Mouse (Mus musculus): Measurements from ENCODE around the gene Rtn3.
A peak's percentile ranks its signal among the peaks of the same experiment; 100 is the strongest.
"Not testable (repeated sequence)": the region's sequence is repeated elsewhere in the genome, so short reads cannot be mapped to it uniquely, and the experiment has no call there.

Gene Rtn3

GRCm38 (mm10) chr19:7421602-7422591 lies 61.2 kb downstream of the Rtn3 start:
- peak; percentile 70 for DNase-seq

- DNase-seq = no peak
Observed at GRCm38 (mm10) chr19:7420841-7421601, 62.1 kb downstream of the Rtn3 start.

GRCm38 (mm10) chr19:7420108-7420507 lies 63.0 kb downstream of the Rtn3 start:
- DNase-seq = no peak

- DNase-seq = no peak
Observed at GRCm38 (mm10) chr19:7419134-7419533, 63.9 kb downstream of the Rtn3 start.

- peak; percentile 64 for DNase-seq
Observed at GRCm38 (mm10) chr19:7417911-7418849, 64.9 kb downstream of the Rtn3 start.

GRCm38 (mm10) chr19:7416834-7417735 lies 66.0 kb downstream of the Rtn3 start, which contains the start of gene 2700081O15Rik:
Gene 2700081O15Rik (plus strand): TSS chr19:7417625.
- DNase-seq = peak; percentile 55

- DNase-seq = no peak
Observed at GRCm38 (mm10) chr19:7415916-7416833, 66.9 kb downstream of the Rtn3 start.

GRCm38 (mm10) chr19:7412361-7412760 lies 70.7 kb downstream of the Rtn3 start:
- no peak for DNase-seq

GRCm38 (mm10) chr19:7404623-7405229 lies 78.4 kb downstream of the Rtn3 start:
- no peak for DNase-seq

GRCm38 (mm10) chr19:7400635-7401034 lies 82.4 kb downstream of the Rtn3 start:
- no peak for DNase-seq

- not testable (repeated sequence) for DNase-seq
Observed at GRCm38 (mm10) chr19:7398898-7399297, 84.2 kb downstream of the Rtn3 start.

- not testable (repeated sequence) for DNase-seq
Observed at GRCm38 (mm10) chr19:7396867-7397826, 85.9 kb downstream of the Rtn3 start.

GRCm38 (mm10) chr19:7388488-7388887 lies 94.6 kb downstream of the Rtn3 start:
- no peak for DNase-seq

- no peak for DNase-seq
Observed at GRCm38 (mm10) chr19:7386042-7386441, 97.0 kb downstream of the Rtn3 start.

GRCm38 (mm10) chr19:7382903-7383865 lies 99.9 kb downstream of the Rtn3 start, which contains the start of gene Spindoc:
Gene Spindoc (minus strand): TSS chr19:7382994.
- DNase-seq = peak; percentile 99

GRCm38 (mm10) chr19:7382248-7382902 lies 100.7 kb downstream of the Rtn3 start:
- peak; percentile 58 for DNase-seq

- no peak for DNase-seq
Observed at GRCm38 (mm10) chr19:7381906-7382247, 101.2 kb downstream of the Rtn3 start.

Data from cerebellum, adult 9-10 months (tissue).